ENCODE assay signal across 1 mouse cellular context in the genomic region with DNA sequence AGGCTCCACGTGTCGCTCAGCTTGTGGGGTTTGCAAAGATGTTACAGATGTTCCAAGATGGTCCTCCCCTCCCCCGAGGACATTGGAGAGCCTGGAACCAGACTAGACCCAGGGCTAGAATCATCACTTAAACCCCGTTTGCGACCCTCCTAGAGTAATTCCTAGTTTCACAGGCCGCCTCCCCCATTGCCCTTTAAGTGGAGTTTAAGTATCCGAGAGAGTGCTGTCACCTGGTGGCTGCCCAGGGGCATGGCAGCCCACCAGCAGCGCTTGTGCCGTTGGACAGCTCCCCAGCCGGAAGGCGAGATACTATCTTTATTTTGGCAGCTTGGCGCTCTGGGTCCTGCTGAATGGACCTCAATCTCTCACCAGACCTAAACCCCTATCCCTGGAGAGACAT.
A peak's percentile ranks its signal among the peaks of the same experiment; 100 is the strongest.
TF ChIP-seq lines count a peak whose summit lies in the region.

No protein-coding gene starts in this region.

TF ChIP-seq in MEL, 35 proteins besides CTCF, POLR2A, EP300 and RAD21 (continued from another document):
- TF ChIP-seq BHLHE40 (IDR thresholded peaks at IDR 0.05; ENCODE audit: borderline replicate concordance, low read depth, low read length) (0 out of 2 replicates have a peak, but pooled peaks have one; percentile 45), POLR2AphosphoS5 (IDR thresholded peaks at IDR 0.05; ENCODE audit: borderline replicate concordance, low read depth, low read length) (no peak), USF1 (IDR thresholded peaks at IDR 0.05; ENCODE audit: low read depth, low read length) (no peak), RCOR1 (IDR thresholded peaks at IDR 0.05; ENCODE audit: low read depth, low read length) (peak; percentile 51; the same call in 1 of the 2 replicates), GATA1 (IDR thresholded peaks at IDR 0.05; ENCODE audit: low read depth, low read length) (peak; percentile 55), ZKSCAN1 (IDR thresholded peaks at IDR 0.05; ENCODE audit: low read depth, low read length) (no peak), CHD2 (IDR thresholded peaks at IDR 0.05; ENCODE audit: low read length) (no peak), JUND (IDR thresholded peaks at IDR 0.05; ENCODE audit: low read depth, low read length) (no peak), SIN3A (IDR thresholded peaks at IDR 0.05; ENCODE audit: low read length) (peak; percentile 86), UBTF (IDR thresholded peaks at IDR 0.05; ENCODE audit: borderline replicate concordance, insufficient read depth, low read depth, low read length) (no peak)
TF ChIP-seq in MEL: peak in this region for 10.
